Mouse (Mus musculus): ENCODE measurements around the gene Fto.

Fto gene

DNA sequence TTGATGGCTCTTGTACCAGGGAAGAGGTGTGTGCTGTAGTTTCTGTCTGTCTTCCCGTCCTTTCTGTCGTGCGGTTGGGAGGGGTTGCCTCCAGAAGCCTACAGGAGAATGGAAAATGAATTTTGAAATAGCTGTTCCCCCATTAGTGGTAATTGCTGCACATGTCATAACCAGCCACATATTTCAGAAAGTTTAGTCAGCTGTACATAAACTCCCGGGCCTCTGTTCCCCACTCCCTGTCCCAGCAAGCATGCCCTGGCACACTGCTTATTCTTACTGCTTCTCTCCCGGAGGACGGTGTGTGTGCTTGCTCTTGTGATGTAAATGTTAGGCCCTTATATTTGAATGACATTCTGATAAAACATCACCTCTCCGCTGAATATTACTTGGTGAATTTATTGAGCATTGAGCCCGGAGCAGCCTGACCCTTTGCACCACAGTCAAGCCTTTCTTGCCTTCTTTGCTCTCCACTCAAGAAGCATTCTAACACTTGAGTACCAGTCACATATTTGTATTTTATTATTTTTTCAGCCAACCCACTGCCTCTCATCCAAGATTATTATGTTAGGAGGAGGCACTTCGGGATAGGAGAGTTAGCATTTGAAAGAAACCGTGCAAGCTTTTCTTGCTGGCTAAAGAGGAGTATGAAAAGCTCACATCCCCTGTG is 175.6 kb downstream of the Fto start:
- ATAC-seq (ENCODE audit: insufficient number of reproducible peaks, low FRiP score, low TSS enrichment): no peak

DNA sequence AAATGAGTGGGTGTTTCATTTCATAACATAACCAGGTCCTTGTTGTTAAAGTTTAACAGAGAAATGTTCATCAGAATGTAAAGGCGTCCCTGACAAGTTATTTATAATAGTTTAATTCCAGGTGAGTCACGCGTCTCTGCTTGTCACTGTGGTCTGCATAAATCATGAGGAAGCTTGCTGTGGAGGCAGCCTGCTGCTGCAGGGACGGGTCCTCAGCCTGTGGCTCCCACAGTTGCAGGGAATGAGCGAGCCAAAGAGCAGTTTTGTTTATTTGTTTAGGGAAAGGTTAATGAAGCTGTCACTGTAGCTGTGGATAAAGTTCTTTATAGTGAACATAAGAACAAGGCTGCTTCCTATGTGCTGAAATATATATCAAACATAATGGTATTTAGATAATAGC is 176.7 kb downstream of the Fto start:
- ATAC-seq (ENCODE audit: insufficient number of reproducible peaks, low FRiP score, low TSS enrichment): no peak

DNA sequence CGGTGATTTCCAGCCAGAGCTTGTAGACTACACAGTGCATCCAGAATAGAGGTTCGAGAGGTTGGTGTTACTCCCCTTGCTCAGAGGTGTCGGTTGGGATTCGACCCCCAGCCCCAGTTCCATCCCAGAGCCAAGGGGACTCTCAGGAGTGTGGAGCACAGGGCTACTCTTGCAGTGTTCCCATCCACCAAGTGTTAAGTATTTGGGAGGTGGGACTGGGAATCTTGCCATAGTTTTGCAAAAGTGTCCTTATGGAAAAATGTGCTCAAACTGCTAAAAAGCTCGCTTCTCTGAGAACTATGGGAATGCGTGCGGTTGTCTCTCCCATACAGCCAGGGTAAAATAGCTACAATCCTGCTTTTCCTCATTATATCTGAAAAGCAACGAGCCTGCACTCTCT is 180.0 kb downstream of the Fto start:
- no peak for ATAC-seq (ENCODE audit: insufficient number of reproducible peaks, low FRiP score, low TSS enrichment)

DNA sequence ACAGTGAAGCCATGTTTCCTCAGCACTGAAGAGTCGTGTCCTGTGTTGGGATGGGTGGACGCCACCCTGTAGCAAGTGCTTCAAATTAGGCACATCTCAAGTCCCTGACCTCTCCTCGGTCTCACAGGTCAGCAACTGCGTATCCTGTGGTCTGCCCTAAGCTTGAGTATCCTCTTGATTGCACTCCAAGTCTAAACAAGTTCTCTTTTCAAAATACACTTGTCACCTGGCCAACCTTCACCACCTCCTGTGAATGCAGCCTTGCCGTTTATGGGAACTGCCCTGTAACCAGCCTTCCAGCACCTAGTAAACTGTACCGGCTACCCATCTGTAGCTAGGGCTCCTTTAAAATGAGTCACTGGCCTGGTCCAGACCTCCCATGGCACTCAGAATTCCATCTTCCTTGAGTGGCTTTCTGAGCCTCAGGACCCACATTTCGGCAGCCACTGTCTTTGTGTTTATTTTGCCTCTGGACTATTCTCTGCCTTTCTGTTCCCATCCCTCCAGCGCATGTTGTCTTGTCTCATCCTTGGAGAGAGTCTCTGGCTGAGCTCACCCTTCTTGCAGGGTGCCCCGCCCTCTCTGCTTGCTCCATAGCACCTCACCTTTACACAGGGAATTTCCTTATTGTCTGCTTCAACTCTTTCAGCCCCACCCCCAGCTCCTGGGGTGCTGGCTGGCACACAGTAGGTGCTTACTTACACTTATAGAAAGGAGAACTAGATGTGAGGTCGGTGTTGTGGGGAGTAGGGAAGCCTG is 181.4 kb downstream of the Fto start:
- no peak for ATAC-seq (ENCODE audit: insufficient number of reproducible peaks, low FRiP score, low TSS enrichment)

DNA sequence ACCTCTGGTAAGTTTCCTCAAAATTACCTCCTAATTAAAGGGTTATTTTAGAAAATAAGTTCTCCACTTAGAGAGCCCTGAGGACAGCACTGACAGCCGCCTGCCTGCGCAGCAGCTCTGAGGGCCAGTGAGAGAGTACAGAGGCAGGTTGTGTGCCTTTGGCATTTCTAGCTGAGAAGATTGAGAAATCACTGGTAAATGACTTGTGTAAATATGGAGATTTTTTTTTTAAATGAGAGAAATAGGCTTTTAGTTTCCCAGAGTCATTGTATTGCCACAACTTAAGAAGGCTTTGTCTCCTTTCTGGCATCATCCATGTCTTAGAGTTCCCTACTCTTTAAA is 181.9 kb downstream of the Fto start:
- ATAC-seq (ENCODE audit: insufficient number of reproducible peaks, low FRiP score, low TSS enrichment): no peak

DNA sequence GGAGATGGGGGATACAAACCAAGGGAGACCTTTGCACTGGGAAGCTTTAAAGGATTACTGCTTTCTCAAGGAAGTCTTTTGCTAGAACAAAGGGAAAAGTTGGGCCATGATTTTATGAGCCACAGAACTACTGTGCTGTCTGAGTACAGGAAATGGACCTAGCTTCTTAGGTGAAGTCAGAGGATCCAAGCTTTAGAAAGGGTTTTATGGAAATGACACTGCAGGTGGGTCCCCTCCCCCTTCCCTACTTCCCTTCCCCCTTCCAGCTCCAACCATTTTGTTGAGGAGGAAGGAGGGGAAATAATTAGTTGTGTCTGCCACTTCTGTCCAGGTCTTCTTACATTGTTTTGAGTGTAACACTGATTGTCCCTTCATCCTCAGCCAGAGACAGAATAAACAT is 182.7 kb downstream of the Fto start:
- ATAC-seq (ENCODE audit: insufficient number of reproducible peaks, low FRiP score, low TSS enrichment): no peak

DNA sequence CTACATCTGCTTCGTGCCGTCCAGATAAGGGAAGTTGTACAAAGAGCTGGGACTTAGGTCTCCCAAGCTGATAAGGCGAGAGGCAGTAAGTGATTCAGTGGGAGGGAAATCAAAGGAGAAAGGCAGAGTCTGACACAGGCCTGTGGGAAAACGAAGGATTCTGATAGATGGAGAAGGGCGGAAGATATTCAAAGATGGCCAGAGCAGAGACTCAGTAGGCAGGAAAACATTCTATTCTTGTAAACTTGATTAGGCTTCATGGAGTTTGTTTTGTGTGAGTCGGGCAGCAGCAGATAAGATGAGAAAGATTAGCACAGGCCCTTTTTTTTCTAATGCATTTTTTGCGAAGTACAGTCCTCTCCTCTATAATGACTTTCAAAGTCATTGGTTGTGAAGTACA is 183.6 kb downstream of the Fto start:
- no peak for ATAC-seq (ENCODE audit: insufficient number of reproducible peaks, low FRiP score, low TSS enrichment)

DNA sequence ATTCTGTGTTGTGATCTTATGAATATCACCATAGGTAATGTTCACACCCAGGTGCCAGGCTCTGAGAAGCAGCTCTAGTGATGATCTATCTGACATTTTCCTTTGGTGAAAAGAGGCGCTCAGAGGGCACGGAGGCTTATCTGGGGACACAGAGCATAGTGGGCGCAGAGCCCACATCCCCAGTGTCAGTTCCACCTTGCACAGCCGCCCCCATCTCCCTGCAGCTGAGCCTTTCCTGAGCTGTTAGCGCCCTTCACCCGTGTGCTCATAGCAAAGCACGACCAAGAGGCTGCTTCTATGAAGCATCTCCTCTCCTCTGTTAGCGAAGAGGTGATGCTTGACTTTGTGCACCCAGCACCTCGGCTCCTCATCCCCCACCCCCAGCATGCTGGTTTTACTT is 185.3 kb downstream of the Fto start:
- ATAC-seq (ENCODE audit: insufficient number of reproducible peaks, low FRiP score, low TSS enrichment): no peak

DNA sequence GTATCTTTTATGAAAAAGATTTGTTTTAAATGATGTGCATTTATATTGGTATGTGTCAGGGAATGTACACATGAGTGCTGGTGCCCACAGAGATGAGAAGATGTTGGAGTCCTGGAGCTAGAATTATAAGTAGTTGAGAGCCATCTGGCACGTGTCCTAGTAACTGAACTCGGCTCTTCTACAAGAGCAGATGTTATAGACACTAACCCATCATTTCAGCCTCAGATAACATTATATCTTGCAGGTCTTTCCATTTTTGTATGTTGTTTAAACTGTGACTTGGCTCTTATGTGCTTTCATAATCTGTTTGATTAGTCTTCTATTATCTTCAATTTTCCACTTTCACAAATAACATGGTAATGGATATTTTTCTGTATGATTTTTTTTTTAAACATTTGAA is 186.0 kb downstream of the Fto start:
- no peak for ATAC-seq (ENCODE audit: insufficient number of reproducible peaks, low FRiP score, low TSS enrichment)

DNA sequence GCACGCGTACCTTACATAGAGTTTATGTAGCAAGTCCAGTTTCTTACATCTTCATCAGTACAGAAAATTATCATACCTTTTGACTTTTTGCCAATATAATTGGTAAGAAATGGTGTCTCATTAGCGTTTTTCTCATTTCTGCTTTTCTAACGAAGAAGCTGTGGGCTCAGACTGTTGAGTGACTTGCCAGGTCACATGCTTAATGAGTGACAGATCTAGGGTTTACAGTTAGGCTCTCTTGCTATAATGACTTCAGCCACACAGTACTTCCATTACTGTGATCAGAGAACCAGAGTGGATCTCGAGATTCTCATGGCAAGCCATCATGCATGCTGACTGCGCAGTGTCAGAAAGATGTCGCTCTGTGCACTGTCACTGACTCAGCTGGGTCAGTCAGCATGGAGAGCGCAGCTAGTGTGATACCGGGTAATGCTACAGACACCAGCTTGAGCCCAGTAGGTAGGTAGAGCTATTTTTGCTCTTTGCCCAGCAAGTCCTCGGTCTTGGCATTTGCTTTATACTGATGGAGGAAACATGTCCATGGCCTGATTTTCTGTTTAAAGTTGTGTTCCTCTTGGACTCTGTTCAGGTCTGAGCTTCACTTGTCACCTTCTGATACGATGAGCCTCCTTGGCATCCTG is 188.8 kb downstream of the Fto start:
- ATAC-seq (ENCODE audit: insufficient number of reproducible peaks, low FRiP score, low TSS enrichment): peak; percentile 93

DNA sequence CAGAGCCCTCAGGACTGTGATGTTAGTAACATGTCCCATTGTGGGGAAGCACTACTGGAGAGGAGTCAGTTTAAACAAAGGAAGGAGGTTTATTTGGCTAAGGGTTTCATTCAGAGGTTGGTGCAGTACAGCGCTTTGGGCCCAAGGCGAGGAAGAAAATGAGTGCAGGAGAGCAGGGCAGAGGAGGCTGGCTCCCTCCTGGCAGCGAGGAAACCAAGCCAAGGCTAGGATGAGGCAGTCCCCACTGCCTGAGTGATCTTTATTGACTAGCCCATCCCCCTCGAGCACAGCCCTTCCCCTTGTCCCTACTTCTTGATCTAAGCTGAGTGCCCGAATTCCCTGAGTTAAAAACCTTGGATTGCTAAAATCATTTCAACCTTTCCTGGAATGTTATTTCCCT is 189.5 kb downstream of the Fto start:
- no peak; the same call in 1 of the 2 replicates for ATAC-seq (ENCODE audit: insufficient number of reproducible peaks, low FRiP score, low TSS enrichment)

DNA sequence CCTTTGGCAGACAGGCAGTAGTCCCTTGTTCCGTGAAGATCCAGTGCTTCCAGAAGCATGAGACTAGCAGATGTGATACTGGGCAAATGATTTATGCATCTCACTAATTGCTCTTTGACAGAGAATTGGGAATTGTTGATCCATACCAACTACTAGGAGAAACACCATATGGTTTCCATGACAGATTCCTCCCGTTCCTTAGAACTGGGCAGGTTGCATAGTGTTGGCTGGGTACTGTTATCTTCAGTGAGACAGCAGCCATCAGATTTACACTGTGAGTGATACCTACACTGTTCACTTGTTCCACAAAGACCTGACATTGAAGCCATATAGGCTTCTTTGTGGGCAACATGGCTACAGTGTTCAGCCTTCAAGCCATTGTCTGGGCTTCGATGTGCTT is 191.0 kb downstream of the Fto start:
- no peak for ATAC-seq (ENCODE audit: insufficient number of reproducible peaks, low FRiP score, low TSS enrichment)

DNA sequence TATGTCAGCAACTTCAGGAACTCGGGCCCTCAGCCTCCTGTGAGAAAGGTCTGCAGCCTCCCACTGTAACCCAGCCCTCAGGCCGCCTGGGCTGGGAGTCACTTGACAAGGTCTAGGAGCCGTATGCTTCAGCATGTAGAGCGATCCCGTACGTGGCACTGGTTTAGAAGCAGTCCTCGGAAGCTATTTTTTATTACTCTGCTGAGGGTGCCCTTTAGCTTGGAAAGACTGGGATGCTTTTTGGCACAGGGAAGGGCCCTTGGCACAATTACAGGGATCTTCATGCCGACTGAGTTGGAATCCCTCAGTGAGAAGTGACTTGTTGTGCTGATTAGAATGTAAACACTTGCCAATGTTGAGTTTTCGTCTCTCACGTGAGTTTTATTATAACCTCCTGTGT is 191.6 kb downstream of the Fto start:
- ATAC-seq (ENCODE audit: insufficient number of reproducible peaks, low FRiP score, low TSS enrichment): no peak

DNA sequence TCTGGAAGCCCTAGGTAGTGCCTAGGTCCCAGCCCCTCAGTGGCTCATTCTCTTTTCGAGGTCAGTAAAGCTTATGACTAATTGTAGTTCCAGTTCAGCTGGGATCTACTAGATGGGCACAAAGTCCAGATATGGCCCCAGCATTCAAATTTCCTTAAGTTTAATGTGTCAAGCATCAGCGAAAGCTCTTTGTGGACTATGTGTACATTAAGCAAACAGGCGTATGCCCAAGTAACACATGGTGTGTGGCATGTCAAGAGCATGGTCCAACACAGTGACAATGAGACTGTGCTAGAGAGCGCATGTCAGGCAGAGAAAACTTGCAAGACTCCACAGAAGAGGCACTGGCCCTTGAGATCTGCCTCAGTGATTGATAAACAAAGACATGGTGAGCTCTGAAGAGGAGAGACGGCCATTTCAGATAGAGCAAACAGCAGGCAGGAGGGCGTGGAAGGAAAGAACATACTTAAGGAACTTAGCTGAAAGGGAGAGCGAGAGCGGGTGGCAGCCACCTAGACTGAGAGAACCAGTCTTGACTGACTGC is 192.2 kb downstream of the Fto start:
- no peak for ATAC-seq (ENCODE audit: insufficient number of reproducible peaks, low FRiP score, low TSS enrichment)

DNA sequence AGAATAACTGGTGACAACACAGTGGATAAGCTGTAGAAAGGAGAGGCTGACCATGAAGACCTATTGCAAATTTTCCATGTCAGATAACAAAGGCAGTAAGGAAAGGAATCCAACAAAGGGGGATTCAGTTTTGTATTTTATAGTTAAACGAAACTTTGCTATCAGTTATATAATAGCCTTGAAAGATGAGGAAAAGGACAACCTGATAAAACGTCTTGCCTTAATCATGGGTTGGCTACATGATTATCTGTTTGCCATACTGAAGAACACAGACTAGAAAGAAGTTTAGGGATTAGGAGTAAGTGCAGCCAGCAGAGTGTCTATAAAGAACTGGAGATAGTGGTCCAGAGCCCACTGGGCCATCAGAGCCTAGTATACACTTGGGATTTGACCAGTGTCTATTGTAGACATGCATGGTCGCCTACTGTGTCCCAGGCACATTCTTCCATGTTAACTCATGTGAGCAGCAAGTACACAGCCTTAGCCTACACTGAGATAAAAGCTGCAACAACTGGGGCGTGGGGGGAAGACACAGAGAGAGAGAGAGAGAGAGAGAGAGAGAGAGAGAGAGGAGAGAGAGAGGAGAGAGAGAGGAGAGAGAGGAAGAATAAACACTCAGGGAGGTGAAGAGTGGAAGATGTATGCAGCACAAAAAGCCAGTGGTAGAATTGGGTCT is 192.8 kb downstream of the Fto start:
- ATAC-seq (ENCODE audit: insufficient number of reproducible peaks, low FRiP score, low TSS enrichment): no peak

DNA sequence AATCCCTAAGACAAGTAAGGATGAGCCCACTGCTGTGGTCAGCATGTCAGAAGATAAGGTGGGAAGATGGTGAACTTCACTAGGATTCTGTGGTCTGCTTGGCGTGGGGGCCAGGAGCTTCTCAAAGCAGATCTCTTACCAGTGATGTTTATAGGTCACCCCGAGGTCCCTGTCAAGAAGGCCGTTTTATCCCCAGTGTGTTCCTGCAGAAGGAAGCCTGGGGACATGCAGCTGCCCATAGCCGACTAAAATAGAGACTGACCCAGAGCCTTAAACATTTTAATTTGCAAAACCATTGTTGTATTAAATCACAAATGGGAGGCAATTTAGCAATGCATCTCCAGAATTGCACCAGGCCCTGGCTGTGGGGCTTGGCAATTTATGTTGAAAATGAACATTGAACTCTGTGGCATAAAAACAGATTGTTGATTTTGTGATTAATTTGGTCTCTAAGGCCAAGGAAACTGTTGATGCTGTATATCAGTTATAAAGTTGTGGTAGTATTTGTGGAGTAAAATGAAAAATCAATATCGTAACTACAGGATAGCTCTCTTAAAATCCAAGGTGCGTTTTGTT is 193.4 kb downstream of the Fto start:
- no peak for ATAC-seq (ENCODE audit: insufficient number of reproducible peaks, low FRiP score, low TSS enrichment)

DNA sequence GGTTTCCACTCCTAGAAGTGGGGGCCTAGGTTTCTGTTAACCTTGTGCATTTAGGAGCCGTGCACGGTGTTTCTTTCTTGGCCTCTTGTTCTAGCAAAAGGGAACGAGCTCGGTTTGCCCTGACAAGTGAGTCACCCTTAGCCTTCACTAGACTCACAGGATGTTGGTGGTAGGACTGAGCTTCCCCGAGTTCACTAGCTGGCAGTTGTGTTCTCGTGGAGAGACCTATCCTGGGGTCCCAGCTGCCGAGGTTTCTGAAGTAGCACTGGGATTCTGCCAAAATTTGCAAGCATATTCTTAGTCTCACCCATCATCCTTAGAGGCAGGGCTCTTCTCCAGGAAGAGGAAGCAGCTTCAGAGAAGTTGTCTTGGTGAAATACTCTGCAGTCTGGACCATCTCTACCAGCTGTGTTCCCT is 194.4 kb downstream of the Fto start:
- no peak for ATAC-seq (ENCODE audit: insufficient number of reproducible peaks, low FRiP score, low TSS enrichment)

DNA sequence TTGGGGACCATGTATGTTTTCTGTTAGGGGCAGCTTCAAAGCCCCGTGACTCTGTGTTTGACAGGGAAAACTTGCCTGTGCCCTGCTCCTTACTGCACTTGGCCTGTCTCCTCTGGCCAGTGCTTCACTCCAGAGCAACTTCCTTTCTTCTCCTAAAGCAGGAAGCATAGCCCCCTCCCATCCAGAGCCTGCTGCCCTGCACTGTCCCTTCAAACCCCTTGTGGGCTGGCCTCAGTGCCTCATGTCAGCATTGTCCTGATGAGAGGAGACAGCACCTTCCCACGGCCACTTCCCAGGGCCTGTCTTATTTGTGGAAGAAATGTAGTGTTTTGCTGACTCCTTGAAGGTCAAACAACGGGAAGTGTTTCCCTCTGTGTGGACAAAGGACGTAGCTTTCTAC is 195.0 kb downstream of the Fto start:
- ATAC-seq (ENCODE audit: insufficient number of reproducible peaks, low FRiP score, low TSS enrichment): no peak

DNA sequence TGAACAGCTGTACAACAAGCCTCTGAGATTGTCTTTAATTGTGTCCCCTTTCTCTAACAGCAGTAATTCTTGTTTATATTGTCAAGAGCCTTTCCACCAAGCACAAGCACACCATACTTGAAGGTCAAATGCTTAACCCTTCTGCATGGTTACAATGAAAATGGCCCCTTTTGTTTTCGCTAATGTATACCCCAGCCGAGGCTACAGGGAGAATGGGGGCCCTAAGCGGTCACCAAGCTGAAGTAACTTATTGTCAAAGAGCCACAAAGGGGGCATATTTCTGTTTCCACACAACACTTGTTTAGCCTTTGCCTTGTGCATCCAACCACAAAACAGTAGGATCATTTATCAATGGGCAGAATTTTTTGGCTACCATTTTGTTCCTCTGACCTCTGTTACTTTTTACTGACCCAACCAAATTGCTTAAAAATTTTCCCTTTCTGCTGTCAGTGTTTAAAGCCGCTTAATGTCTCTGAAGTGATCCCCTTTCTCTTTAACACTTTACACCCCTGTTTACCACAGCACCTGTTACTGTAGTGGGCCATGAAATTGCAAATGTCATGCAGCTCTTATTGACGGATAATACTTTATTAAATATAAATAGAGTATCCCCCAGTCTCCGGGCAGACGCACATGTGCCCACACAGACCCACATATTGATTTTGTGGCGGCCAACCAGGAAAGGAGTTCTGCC is 196.0 kb downstream of the Fto start:
- no peak for ATAC-seq (ENCODE audit: insufficient number of reproducible peaks, low FRiP score, low TSS enrichment)

DNA sequence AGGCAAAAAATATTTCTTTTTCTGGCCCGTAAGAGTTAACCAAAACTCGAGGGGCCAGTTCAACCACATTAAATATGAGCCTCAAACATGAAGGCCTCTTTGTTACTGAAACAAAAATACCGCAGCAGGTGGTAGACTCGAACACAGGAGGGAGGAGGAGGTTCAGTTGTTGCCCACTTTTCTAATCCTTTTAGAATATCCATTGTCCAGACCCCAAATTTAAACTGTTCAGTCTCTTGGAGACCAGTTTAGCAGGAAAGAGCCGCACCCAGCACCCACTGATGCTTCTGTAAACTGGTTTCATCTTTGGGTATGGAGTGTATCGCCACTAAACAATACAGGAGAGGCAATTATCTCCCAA is 196.6 kb downstream of the Fto start:
- ATAC-seq (ENCODE audit: insufficient number of reproducible peaks, low FRiP score, low TSS enrichment): no peak
